8 mouse cellular contexts compared by ENCODE assay signal in the genomic region with DNA sequence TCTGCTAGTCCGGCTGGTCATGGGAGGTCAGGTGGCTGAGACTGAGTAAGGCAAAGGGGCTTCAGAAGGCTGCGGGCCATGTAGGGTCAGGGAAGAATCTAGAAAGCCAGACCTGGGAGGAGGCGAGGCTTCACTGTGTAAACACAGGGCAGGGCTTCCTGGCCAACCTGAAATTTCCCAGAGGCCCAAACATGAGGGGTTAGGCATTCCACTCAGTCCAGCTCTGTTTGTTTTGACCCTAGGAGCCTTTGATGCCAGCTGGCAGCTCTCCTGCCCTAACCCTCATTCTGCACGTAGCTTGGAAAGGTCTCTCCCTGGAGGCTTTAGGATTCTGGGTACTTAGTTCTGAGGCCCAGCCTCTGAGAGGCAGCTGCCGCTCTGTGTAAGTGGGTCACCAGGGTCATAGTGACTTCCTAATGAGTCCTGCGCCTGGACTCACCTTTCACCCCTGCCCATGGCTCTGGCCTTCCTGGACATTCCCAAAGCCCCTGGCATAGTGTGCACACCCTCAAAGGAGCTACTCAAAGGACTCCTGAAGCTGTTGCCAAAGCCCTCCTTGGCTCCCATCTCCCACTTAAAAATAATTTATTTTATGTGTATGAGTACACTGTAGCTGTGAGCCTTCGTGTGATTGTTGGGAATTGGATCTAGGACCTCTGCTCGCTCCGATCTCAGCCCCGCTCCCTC. TPM values are rescaled to one million over a fixed set of nuclear protein-coding genes. Genes with fewer than 3 reads are reported as not detected.
DNase-seq lines count a peak whose midpoint lies in the region; ATAC-seq and TF ChIP-seq lines count a peak whose summit lies in the region.

No protein-coding gene starts in this region.

- H3K4me2 ChIP-seq in intestine, postnatal 0 days (replicated peaks; ENCODE audit: low read depth), result 0 out of 2 replicates have a peak overlapping the region, but pooled peaks have one; percentile 17

- no peaks in the 10 kb centered on the region for H3K27me3 ChIP-seq in heart, adult 2 months (ENCODE audit: control insufficient read depth, insufficient read depth, low read length)
- H3K27me3 ChIP-seq in intestine, postnatal 0 days (replicated peaks; ENCODE audit: control insufficient read depth, insufficient read depth, low read length), result no peaks in the 10 kb centered on the region

- H3K4me3 ChIP-seq in heart, adult 2 months, result no peak overlapping the region
- H3K4me3 ChIP-seq in intestine, postnatal 0 days (ENCODE audit: low read depth, low read length), result no peak overlapping the region

- peak; percentile 64 for DNase-seq in kidney, adult 18-20 months
- no peak for DNase-seq in kidney, postnatal 14 days
- DNase-seq in heart, adult 2 months, result peak; percentile 78 to 86
- DNase-seq in lung, postnatal 14 days, result peak; percentile 72
- no peak for DNase-seq in left cerebral cortex, postnatal 25 days (ENCODE audit: low spot score in 2 of 2)
- DNase-seq in frontal cortex, postnatal 25 days (ENCODE audit: low spot score in 2 of 2), result no peak
- no peak for DNase-seq in left cerebral cortex, adult 11 months (ENCODE audit: low spot score)

- ATAC-seq in intestine, postnatal 0 days, result no peak

- no peaks in the 10 kb centered on the region for H3K9me3 ChIP-seq in intestine, postnatal 0 days (ENCODE audit: control insufficient read depth)

- intact Hi-C loops in heart, adult 2 months (cut with DNase I), result no loop called here
- intact Hi-C loops in left cerebral cortex, postnatal 25 days (cut with DNase I), result no loop called here

- WGBS in heart, adult 2 months, result 31% methylated on average over 10 of the region's 10 CpGs
- WGBS in intestine, postnatal 0 days, result 29% methylated on average over 10 of the region's 10 CpGs

- H3K27ac ChIP-seq in heart, adult 2 months, result peak overlapping the region; percentile 83
- peak overlapping the region; percentile 64; the same call in 1 of the 2 replicates for H3K27ac ChIP-seq in intestine, postnatal 0 days (ENCODE audit: low read depth, low read length)

- peaks cover 6% of the 10 kb centered on the region; the same call in 1 of the 2 replicates for H3K79me2 ChIP-seq in heart, adult 2 months (replicated peaks; ENCODE audit: control insufficient read depth, insufficient read depth, low read length)

- peaks cover 17% of the 10 kb centered on the region for H3K4me1 ChIP-seq in heart, adult 2 months (ENCODE audit: control insufficient read depth, insufficient read depth, low read length)
- peaks cover 23% of the 10 kb centered on the region; the same call in 1 of the 2 replicates for H3K4me1 ChIP-seq in intestine, postnatal 0 days (replicated peaks; ENCODE audit: control insufficient read depth, insufficient read depth, low read length)

- TF ChIP-seq EP300 in heart, adult 2 months (IDR thresholded peaks at IDR 0.05; ENCODE audit: insufficient read depth, low read depth, low read length), result peak; percentile 90

- 0 out of 2 replicates have a peak overlapping the region, but pooled peaks have one; percentile 10 for H3K9ac ChIP-seq in heart, adult 2 months (ENCODE audit: low read depth, low read length)
- no peak overlapping the region; the same call in 1 of the 2 replicates for H3K9ac ChIP-seq in intestine, postnatal 0 days (ENCODE audit: low read depth, low read length)

- 0 out of 2 replicates have a peak, but pooled peaks have one; percentile 4 for TF ChIP-seq POLR2A in heart, adult 2 months (IDR thresholded peaks at IDR 0.05; ENCODE audit: insufficient read depth, low read depth, low read length)

- no peaks in the 10 kb centered on the region for H3K36me3 ChIP-seq in heart, adult 2 months (ENCODE audit: control insufficient read depth, insufficient read depth, low read length)
- H3K36me3 ChIP-seq in intestine, postnatal 0 days (ENCODE audit: control insufficient read depth, insufficient read depth), result no peaks in the 10 kb centered on the region

- TF ChIP-seq CTCF in heart, adult 2 months (IDR thresholded peaks at IDR 0.05), result no peak
- TF ChIP-seq CTCF in intestine, postnatal 0 days (IDR thresholded peaks at IDR 0.05; ENCODE audit: low read depth), result no peak

RNA-seq across cellular contexts. Expression of a gene that starts 2.7 kb away (rescaled TPM):
- 1,000 to 10,000 TPM; 1,364 to 1,491 TPM for total RNA-seq in heart, adult 2 months (2021)
- 1,570 and 1,684 TPM in 2 replicates for polyA plus RNA-seq in heart, adult 2 months (2012; rRNA removed)
- 888 and 937 TPM in 2 replicates for polyA plus RNA-seq in intestine, postnatal 0 days (2015; fragmentation: Nextera tagmentation; extraction: Ambion mirVana)
- 100 to 1,000 TPM; 650 to 673 TPM for total RNA-seq in left cerebral cortex, postnatal 25 days (2021)

RNA-seq across cellular contexts. Expression of a gene that starts 12.8 kb away (rescaled TPM):
- 1 to 10 TPM; 6.4 to 6.5 TPM for total RNA-seq in heart, adult 2 months (2021)
- 7.4 and 9.2 TPM in 2 replicates for polyA plus RNA-seq in heart, adult 2 months (2012; rRNA removed)
- 0.16 and 0.26 TPM in 2 replicates for polyA plus RNA-seq in intestine, postnatal 0 days (2015; fragmentation: Nextera tagmentation; extraction: Ambion mirVana)
- total RNA-seq in left cerebral cortex, postnatal 25 days (2021), result 1 to 10 TPM; 1.5 to 2.4 TPM

RNA-seq across cellular contexts. Expression of a gene that starts 14.8 kb away (rescaled TPM):
- 10 to 100 TPM; 17.0 to 17.5 TPM for total RNA-seq in heart, adult 2 months (2021)
- polyA plus RNA-seq in heart, adult 2 months (2012; rRNA removed), result 23.8 and 33.5 TPM in 2 replicates
- 0.38 and 0.43 TPM in 2 replicates for polyA plus RNA-seq in intestine, postnatal 0 days (2015; fragmentation: Nextera tagmentation; extraction: Ambion mirVana)
- total RNA-seq in left cerebral cortex, postnatal 25 days (2021), result 100 to 1,000 TPM; 111 to 123 TPM

RNA-seq across cellular contexts. Expression of a gene that starts 19.6 kb away (rescaled TPM):
- total RNA-seq in heart, adult 2 months (2021), result 100 to 1,000 TPM; 196 to 216 TPM
- polyA plus RNA-seq in heart, adult 2 months (2012; rRNA removed), result 352 and 397 TPM in 2 replicates
- polyA plus RNA-seq in intestine, postnatal 0 days (2015; fragmentation: Nextera tagmentation; extraction: Ambion mirVana), result 88.0 and 89.6 TPM in 2 replicates
- total RNA-seq in left cerebral cortex, postnatal 25 days (2021), result 10 to 100 TPM; 75.9 to 78.0 TPM

RNA-seq across cellular contexts. Expression of a gene that starts 32.4 kb away (rescaled TPM):
- 10 to 100 TPM; 16.5 to 18.8 TPM for total RNA-seq in heart, adult 2 months (2021)
- 18.0 and 28.1 TPM in 2 replicates for polyA plus RNA-seq in heart, adult 2 months (2012; rRNA removed)
- polyA plus RNA-seq in intestine, postnatal 0 days (2015; fragmentation: Nextera tagmentation; extraction: Ambion mirVana), result 47.6 and 48.5 TPM in 2 replicates
- 10 to 100 TPM; 82.0 to 82.8 TPM for total RNA-seq in left cerebral cortex, postnatal 25 days (2021)

Comparison
In these comparisons a context has a peak if more than half of its experiments do, and no peak if none do; other contexts are left out.
1. DNase-seq: peak in kidney, adult 18-20 months (single experiment), heart, adult 2 months (2 of 2) and lung, postnatal 14 days (single experiment); none in kidney, postnatal 14 days (single experiment), left cerebral cortex, postnatal 25 days (0 of 2), frontal cortex, postnatal 25 days (0 of 2) and left cerebral cortex, adult 11 months (single experiment).
2. RNA of a gene that starts 14.8 kb away (total RNA-seq): 111 to 123 TPM in left cerebral cortex, postnatal 25 days; 17.0 to 17.5 TPM in heart, adult 2 months; every median in the first group is over 4 times any median in the second.